Mouse (Mus musculus): ENCODE data around the gene Pck1. TPM values are rescaled to one million over a fixed set of nuclear protein-coding genes. Genes with fewer than 3 reads are reported as not detected.
"Not testable (repeated sequence)": the region's sequence is repeated elsewhere in the genome, so short reads cannot be mapped to it uniquely, and the experiment has no call there.

Gene Pck1
- not detected for polyA plus RNA-seq (2017; shearing (Covaris generic))

GRCm38 (mm10) chr2:173152436-173153151, at the start of gene Pck1:
TSS of gene Pck1 (plus strand) at chr2:173153048.
- no peak for ATAC-seq

GRCm38 (mm10) chr2:173106409-173106808, 46.4 kb upstream of the Pck1 start:
- ATAC-seq = no peak

GRCm38 (mm10) chr2:173106889-173107785, 45.7 kb upstream of the Pck1 start:
- peak; percentile 57 for ATAC-seq

GRCm38 (mm10) chr2:173108509-173109190, 44.2 kb upstream of the Pck1 start:
- no peak for ATAC-seq

- no peak for ATAC-seq
Observed at GRCm38 (mm10) chr2:173109510-173109909, 43.3 kb upstream of the Pck1 start.

- no peak for ATAC-seq
Observed at GRCm38 (mm10) chr2:173110571-173110970, 42.3 kb upstream of the Pck1 start.

GRCm38 (mm10) chr2:173113796-173114195, 39.1 kb upstream of the Pck1 start:
- ATAC-seq = not testable (repeated sequence)

- no peak for ATAC-seq
Observed at GRCm38 (mm10) chr2:173119023-173119944, 33.6 kb upstream of the Pck1 start, which contains the start of gene Ctcfl. TSS of gene Ctcfl (minus strand) at chr2:173119525.

GRCm38 (mm10) chr2:173120117-173120516, 32.7 kb upstream of the Pck1 start:
- ATAC-seq = not testable (repeated sequence)

GRCm38 (mm10) chr2:173124022-173124735, 28.7 kb upstream of the Pck1 start:
- ATAC-seq = no peak

- ATAC-seq = no peak
Observed at GRCm38 (mm10) chr2:173126386-173126785, 26.5 kb upstream of the Pck1 start.

GRCm38 (mm10) chr2:173129111-173129510, 23.7 kb upstream of the Pck1 start:
- no peak for ATAC-seq

GRCm38 (mm10) chr2:173132262-173132661, 20.6 kb upstream of the Pck1 start:
- ATAC-seq = no peak

- ATAC-seq = no peak
Observed at GRCm38 (mm10) chr2:173132794-173133300, 20.0 kb upstream of the Pck1 start.

- no peak for ATAC-seq
Observed at GRCm38 (mm10) chr2:173134695-173135094, 18.2 kb upstream of the Pck1 start.

- ATAC-seq = no peak
Observed at GRCm38 (mm10) chr2:173138323-173139239, 14.3 kb upstream of the Pck1 start.

GRCm38 (mm10) chr2:173143611-173144010, 9.2 kb upstream of the Pck1 start:
- no peak for ATAC-seq

- no peak for ATAC-seq
Observed at GRCm38 (mm10) chr2:173145808-173146207, 7.0 kb upstream of the Pck1 start.

GRCm38 (mm10) chr2:173146728-173147127, 6.1 kb upstream of the Pck1 start:
- no peak for ATAC-seq

GRCm38 (mm10) chr2:173148001-173148400, 4.8 kb upstream of the Pck1 start:
- no peak for ATAC-seq

Measured in activated CD4-positive, CD25-positive, alpha-beta regulatory T cell, adult 4 months (primary cell).